In the genomic region with DNA sequence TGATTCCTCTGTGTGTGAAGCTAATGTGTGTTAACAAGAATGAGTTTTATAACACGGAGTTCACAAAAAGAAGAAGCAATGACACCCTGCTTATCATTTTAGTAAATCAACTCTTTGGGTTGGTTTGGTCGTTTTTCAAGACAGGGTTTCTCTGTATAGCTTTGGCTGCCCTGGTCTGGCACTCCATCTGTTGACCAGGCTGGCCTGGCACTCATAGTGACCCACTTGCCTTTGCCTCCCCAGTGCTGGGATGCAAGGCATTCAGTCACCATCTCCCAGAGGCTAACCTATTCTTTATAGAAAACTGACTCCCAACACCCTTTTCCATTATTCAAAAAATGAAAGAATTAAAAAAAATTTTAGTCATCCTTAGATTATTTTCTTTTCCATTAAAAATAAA, we compare ENCODE assay signal across 28 mouse cellular contexts. TPM values are rescaled to one million over a fixed set of nuclear protein-coding genes. Genes with fewer than 3 reads are reported as not detected.
DNase-seq lines count a peak whose midpoint lies in the region; ATAC-seq lines count a peak whose summit lies in the region.
"Had no signal": no experiment of that assay in that cellular context is flagged by ENCODE, and none has a peak within 500 bp of the region (broad histone marks: within the 10 kb centered on the region; RNA-seq: fewer than 3 reads in every experiment).

No protein-coding gene starts in this region.

- H3K9ac ChIP-seq in midbrain, embryonic 13.5 days (replicated peaks) = no peak overlapping the region
- H3K9ac ChIP-seq: embryonic facial prominence, embryonic 15.5 days; hindbrain, embryonic 12.5 days had no signal

- no peaks in the 10 kb centered on the region for H3K4me1 ChIP-seq in midbrain, embryonic 13.5 days (replicated peaks)
- H3K4me1 ChIP-seq: embryonic facial prominence, embryonic 15.5 days; forebrain, embryonic 10.5 days; hindbrain, embryonic 12.5 days had no signal

- no peak overlapping the region for H3K4me2 ChIP-seq in midbrain, embryonic 13.5 days (replicated peaks)
- H3K4me2 ChIP-seq: embryonic facial prominence, embryonic 15.5 days; hindbrain, embryonic 12.5 days had no signal

- WGBS in midbrain, embryonic 13.5 days = 71% methylated on average over 2 of the region's 2 CpGs

- no peaks in the 10 kb centered on the region for H3K27me3 ChIP-seq in midbrain, embryonic 13.5 days
- H3K27me3 ChIP-seq: embryonic facial prominence, embryonic 15.5 days; hindbrain, embryonic 12.5 days had no signal

- peak; percentile 82 for ATAC-seq in cerebellum, adult (ENCODE audit: insufficient number of reproducible peaks, low FRiP score, low TSS enrichment)
- no peak for ATAC-seq in midbrain, embryonic 13.5 days
- ATAC-seq: CD4-positive, CD25-positive, alpha-beta regulatory T cell, adult 4 months; forebrain, embryonic 14.5 days; hindbrain, embryonic 16.5 days; inflammation-experienced regulatory T-cells, adult 6 months; intestine, postnatal 0 days had no signal

- H3K27ac ChIP-seq in midbrain, embryonic 13.5 days = no peak overlapping the region
- H3K27ac ChIP-seq: embryonic facial prominence, embryonic 15.5 days; forebrain, embryonic 10.5 days; gastrocnemius, adult 2 months; heart, embryonic 10.5 days; hindbrain, embryonic 12.5 days had no signal

- H3K4me3 ChIP-seq in midbrain, embryonic 13.5 days (replicated peaks) = no peak overlapping the region
- H3K4me3 ChIP-seq: embryonic facial prominence, embryonic 15.5 days; erythroblast, embryonic 14.5 days; forebrain, embryonic 10.5 days; gastrocnemius, adult 2 months; heart, embryonic 10.5 days; hindbrain, embryonic 12.5 days had no signal

- no peaks in the 10 kb centered on the region for H3K36me3 ChIP-seq in midbrain, embryonic 13.5 days
- H3K36me3 ChIP-seq: embryonic facial prominence, embryonic 15.5 days; forebrain, embryonic 10.5 days; G1E; hindbrain, embryonic 12.5 days had no signal

- DNase-seq in cerebellum, postnatal 4 days (ENCODE audit: low spot score in 2 of 2) = no peak
- peak; percentile 83 for DNase-seq in cerebellum, adult 9-10 months
- DNase-seq in cerebellum, postnatal 25 days = peak; percentile 64 to 78
- DNase-seq in gastrocnemius, postnatal 10 days = no peak
- DNase-seq in heart, adult 11 months = no peak
- DNase-seq: adrenal gland, adult 2 months; adrenal gland, postnatal 25 days; B cell, adult 2 months; embryo, embryonic 11 days; gastrocnemius, adult 2 months; gastrocnemius, postnatal 36 days; heart, adult 18-20 months; heart, postnatal 10 days; heart, postnatal 4 days; kidney, adult 8-10 months had no signal

- no peaks in the 10 kb centered on the region for H3K9me3 ChIP-seq in midbrain, embryonic 13.5 days
- H3K9me3 ChIP-seq: embryonic facial prominence, embryonic 15.5 days; forebrain, embryonic 10.5 days; G1E; heart, embryonic 10.5 days; hindbrain, embryonic 12.5 days had no signal

RNA-seq across cellular contexts. Expression of gene Proser2, which starts 8.9 kb away (rescaled TPM):
- 1 to 10 TPM; 4.0 to 4.4 TPM for total RNA-seq in gastrocnemius, postnatal 10 days (2021)
- polyA plus RNA-seq in midbrain, embryonic 13.5 days (2015; fragmentation: Nextera tagmentation; extraction: Ambion mirVana) = 3.3 and 3.4 TPM in 2 replicates
- polyA plus RNA-seq: G1E had no signal

Comparison
In these comparisons a context has a peak if more than half of its experiments do, and no peak if none do; other contexts are left out.
1. DNase-seq: peak in cerebellum, adult 9-10 months (single experiment) and cerebellum, postnatal 25 days (2 of 2); none in cerebellum, postnatal 4 days (0 of 2), gastrocnemius, postnatal 10 days (single experiment) and heart, adult 11 months (single experiment).